Mouse (Mus musculus) cerebellum, adult 2 months (tissue): ENCODE measurements around the gene Faf2.

Source experiments
- CTCF ChIP-seq: fragments of 200-500 bp; IDR thresholded peaks from 2 replicates; pipeline ENCODE4 v1.5.1; 2011; ENCODE audit warnings: low read depth, mild to moderate bottlenecking, control low read depth, low read length, moderate library complexity, borderline replicate concordance; ENCODE audit not compliant: insufficient read depth
- POLR2A ChIP-seq: fragments of 200-500 bp; IDR thresholded peaks from 2 replicates; pipeline ENCODE4 v1.6.1; 2011; ENCODE audit warnings: low read length, control low read depth, borderline replicate concordance; ENCODE audit not compliant: insufficient read depth

- TF ChIP-seq CTCF (no peak), POLR2A (no peak)
Measured at GRCm38 (mm10) chr13:54635011-54635410, 13.4 kb downstream of the Faf2 start.
